Mouse (Mus musculus): ENCODE measurements around the gene Smarcad1. TPM values are rescaled to one million over a fixed set of nuclear protein-coding genes. Genes with fewer than 3 reads are reported as not detected.
"Not testable (repeated sequence)": the region's sequence is repeated elsewhere in the genome, so short reads cannot be mapped to it uniquely, and the experiment has no call there.

The Smarcad1 gene
- 49.7 and 53.0 TPM in 2 replicates for polyA plus RNA-seq (2011; ENCODE audit: insufficient read length, low read depth, missing spikeins)

DNA sequence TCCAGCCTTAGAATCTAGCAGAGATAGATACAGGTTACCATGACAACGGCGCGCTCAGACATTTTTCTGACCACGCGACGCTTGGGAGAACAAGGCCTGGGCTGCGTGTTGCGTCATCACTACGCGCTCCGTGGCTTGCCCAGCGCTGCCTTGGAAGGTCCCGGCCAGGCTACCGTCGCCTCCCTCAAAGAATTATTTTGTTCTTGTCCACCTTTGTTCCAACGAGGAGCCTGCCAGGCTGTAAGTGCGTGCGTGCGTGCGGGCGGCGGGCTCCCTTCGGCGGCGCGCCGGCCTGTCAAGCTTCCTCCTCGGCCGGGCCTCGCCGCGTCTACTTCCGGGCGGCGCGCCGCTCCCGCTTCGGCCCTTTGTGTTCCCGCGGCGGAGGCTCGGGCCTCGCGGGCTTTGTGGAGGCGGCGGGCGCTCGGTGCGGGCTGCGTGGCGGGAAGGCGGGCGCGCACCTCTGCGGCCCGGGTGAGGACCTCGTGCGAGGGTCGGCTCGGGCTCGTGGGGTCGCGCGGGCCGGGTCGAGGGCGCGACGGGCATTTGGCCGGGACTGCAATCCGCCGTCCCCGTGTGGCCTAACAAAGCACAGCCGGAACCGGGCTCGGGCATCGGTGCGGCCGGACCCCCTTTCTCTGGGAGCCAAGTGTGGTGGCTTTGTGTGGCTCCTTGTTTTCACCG, at the start of gene Smarcad1:
TSS of gene Smarcad1 (plus strand) at position 93 of the 681 bp plus-strand sequence.
- Histone ChIP-seq H3K27ac (ENCODE audit: insufficient read depth, low read length) (peak within 1 kb of the TSS; percentile 92), H3K4me1 (ENCODE audit: control insufficient read depth, insufficient read depth, low read length) (peaks cover 2% of the 10 kb centered on the region; the same call in 1 of the 2 replicates), H3K4me3 (ENCODE audit: insufficient read depth, low read length) (peak within 1 kb of the TSS; percentile 92)
- TF ChIP-seq CTCF (IDR thresholded peaks at IDR 0.05; ENCODE audit: borderline replicate concordance, insufficient read depth, low read length), result no peak
- TF ChIP-seq POLR2A (IDR thresholded peaks at IDR 0.05; ENCODE audit: low read depth, low read length), result peak; percentile 63

DNA sequence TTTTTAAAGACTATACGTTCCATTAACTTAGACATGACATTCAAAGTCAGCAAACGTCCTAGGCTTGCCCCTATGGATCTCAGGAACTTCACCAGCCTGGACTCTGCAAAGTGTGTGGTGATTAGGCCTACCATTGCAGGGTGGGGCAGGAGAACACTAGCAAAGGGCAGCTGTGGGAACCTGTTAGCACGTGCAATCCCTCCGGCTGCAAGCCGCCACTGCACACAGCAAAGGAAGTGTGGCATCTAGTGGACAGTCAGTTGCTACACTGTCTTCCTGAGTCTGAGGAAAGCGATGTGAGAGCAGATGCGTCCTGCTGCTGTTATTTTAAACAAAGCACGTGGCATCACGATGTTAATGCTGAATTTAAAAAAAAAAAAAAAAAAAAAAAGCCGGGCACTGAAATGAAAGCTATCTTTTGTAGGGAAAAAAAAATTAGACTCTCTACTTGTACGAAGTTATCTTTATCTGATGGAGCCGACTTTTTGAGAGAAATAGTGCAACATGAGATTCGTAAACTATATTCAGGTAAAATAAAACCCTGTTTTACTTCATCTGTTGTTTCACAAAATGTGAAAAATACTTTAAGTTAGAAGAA, 45.5 kb upstream of the Smarcad1 start:
- H3K4me1 ChIP-seq (ENCODE audit: control insufficient read depth, insufficient read depth, low read length), result no peaks in the 10 kb centered on the region
- H3K4me3 ChIP-seq (ENCODE audit: insufficient read depth, low read length), result no peak overlapping the region
- peak; percentile 50; the same call in 1 of the 2 replicates for TF ChIP-seq CTCF (IDR thresholded peaks at IDR 0.05; ENCODE audit: borderline replicate concordance, insufficient read depth, low read length)
- TF ChIP-seq POLR2A (IDR thresholded peaks at IDR 0.05; ENCODE audit: low read depth, low read length), result no peak
- H3K27ac ChIP-seq (ENCODE audit: insufficient read depth, low read length), result no peak overlapping the region

DNA sequence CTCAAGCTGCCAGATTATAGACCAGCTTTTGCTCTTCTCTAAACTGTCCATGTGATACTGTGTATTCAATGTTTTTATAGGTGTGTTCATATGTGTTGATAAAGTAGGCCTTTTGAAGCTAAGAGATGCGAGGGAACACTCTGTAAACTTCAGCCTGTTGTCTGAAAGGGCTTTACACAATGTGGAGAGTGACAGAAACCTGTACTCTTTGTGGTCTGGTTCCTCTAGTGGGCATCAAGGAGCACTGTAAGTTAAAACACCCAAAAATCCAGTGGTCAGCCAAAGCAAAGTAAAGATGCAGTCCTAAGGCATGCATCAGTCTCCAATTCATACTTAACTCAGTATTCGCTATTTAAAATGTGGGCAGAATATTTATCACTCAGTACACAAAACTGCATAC, 44.6 kb upstream of the Smarcad1 start:
- Histone ChIP-seq H3K4me1 (ENCODE audit: control insufficient read depth, insufficient read depth, low read length) (no peaks in the 10 kb centered on the region), H3K27ac (ENCODE audit: insufficient read depth, low read length) (no peak overlapping the region), H3K4me3 (ENCODE audit: insufficient read depth, low read length) (no peak overlapping the region)
- TF ChIP-seq CTCF (IDR thresholded peaks at IDR 0.05; ENCODE audit: borderline replicate concordance, insufficient read depth, low read length) (no peak), POLR2A (IDR thresholded peaks at IDR 0.05; ENCODE audit: low read depth, low read length) (no peak)

DNA sequence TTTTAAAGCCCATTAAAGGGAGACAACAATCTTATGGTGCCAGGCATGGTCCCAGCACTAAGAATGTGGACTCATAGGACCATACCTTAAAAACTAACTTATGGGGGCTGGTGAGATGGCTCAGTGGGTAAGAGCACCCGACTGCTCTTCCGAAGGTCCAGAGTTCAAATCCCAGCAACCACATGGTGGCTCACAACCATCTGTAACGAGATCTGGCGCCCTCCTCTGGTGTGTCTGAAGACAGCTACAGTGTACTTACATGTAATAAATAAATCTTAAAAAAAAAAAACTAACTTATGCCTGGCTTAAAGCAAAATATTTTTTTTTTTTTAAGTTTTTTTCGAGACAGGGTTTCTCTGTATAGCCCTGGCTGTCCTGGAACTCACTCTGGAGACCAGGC, 41.6 kb upstream of the Smarcad1 start:
- H3K27ac ChIP-seq (ENCODE audit: insufficient read depth, low read length); H3K4me3 ChIP-seq (ENCODE audit: insufficient read depth, low read length); H3K4me1 ChIP-seq (ENCODE audit: control insufficient read depth, insufficient read depth, low read length): not testable (repeated sequence)

DNA sequence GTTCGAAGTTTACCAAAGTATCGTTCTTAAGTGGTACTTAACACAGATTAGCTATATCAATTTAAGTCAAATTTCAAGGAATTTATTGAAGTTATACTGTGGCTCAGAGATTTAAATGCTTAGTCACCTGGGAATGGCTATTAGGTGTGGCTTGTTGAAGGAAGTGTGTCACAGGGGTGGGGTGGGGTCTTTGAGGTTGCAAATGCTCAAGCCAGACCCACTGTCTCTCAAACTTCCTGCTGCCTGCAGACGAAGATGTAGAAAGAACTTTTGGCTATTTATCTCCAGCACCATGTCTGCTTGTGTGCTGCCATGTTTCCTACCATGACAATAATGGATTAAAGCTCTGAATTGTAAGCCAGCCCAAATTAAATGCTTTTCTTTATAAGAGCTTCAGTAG, 40.2 kb upstream of the Smarcad1 start:
- H3K4me3 ChIP-seq (ENCODE audit: insufficient read depth, low read length), result no peak overlapping the region
- no peaks in the 10 kb centered on the region for H3K4me1 ChIP-seq (ENCODE audit: control insufficient read depth, insufficient read depth, low read length)
- no peak overlapping the region for H3K27ac ChIP-seq (ENCODE audit: insufficient read depth, low read length)
- TF ChIP-seq CTCF (IDR thresholded peaks at IDR 0.05; ENCODE audit: borderline replicate concordance, insufficient read depth, low read length) (no peak), POLR2A (IDR thresholded peaks at IDR 0.05; ENCODE audit: low read depth, low read length) (no peak)

DNA sequence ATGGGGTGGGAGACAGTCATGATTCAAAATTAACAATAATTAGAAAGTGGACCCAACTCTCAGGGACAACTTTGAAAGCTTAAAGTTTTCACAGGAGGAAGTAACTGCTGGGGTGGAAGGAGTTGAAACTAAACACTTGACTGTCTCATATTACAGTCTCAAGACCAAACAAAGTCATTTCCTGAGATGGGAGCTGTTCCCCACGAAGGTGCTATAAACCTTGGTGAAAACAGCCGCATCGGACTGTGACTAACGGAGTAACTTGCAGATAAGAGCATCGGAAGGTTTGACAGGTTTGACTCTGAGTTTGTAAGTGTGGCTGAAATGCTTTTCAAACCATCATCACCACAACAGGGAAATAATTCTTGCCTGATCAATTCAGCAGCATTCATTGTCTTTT, 33.5 kb upstream of the Smarcad1 start:
- no peaks in the 10 kb centered on the region for H3K4me1 ChIP-seq (ENCODE audit: control insufficient read depth, insufficient read depth, low read length)
- TF ChIP-seq POLR2A (IDR thresholded peaks at IDR 0.05; ENCODE audit: low read depth, low read length) (no peak), CTCF (IDR thresholded peaks at IDR 0.05; ENCODE audit: borderline replicate concordance, insufficient read depth, low read length) (no peak)
- no peak overlapping the region for H3K4me3 ChIP-seq (ENCODE audit: insufficient read depth, low read length)
- no peak overlapping the region for H3K27ac ChIP-seq (ENCODE audit: insufficient read depth, low read length)

DNA sequence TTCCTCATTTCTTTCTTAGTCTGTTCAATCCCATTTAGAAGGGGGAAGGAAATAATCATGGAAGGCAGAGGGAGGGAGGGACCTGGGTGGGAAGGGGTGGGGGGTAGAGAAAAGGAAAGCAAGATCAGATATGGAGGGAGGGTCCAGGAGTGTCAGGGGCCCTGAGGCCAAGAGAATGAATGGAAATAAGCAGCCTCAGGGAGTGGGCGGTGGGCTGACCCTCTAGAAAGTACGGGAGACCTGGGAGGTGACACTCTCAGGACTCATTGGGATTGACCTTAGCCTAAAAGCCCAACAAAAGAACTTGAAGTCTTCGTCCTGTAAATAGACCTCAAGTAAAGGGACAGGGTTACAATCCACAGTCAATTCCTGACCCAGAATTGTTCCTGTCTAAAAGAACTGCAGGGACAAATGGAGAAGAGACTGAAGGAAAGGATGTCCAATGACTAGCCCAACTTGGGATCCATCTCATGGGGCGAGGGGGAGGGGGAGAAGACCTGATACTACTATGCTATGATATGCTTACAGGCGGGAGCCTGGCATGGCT, 30.9 kb upstream of the Smarcad1 start:
- Histone ChIP-seq H3K4me1 (ENCODE audit: control insufficient read depth, insufficient read depth, low read length) (no peaks in the 10 kb centered on the region), H3K4me3 (ENCODE audit: insufficient read depth, low read length) (no peak overlapping the region), H3K27ac (ENCODE audit: insufficient read depth, low read length) (no peak overlapping the region)
- no peak for TF ChIP-seq POLR2A (IDR thresholded peaks at IDR 0.05; ENCODE audit: low read depth, low read length)
- no peak for TF ChIP-seq CTCF (IDR thresholded peaks at IDR 0.05; ENCODE audit: borderline replicate concordance, insufficient read depth, low read length)

DNA sequence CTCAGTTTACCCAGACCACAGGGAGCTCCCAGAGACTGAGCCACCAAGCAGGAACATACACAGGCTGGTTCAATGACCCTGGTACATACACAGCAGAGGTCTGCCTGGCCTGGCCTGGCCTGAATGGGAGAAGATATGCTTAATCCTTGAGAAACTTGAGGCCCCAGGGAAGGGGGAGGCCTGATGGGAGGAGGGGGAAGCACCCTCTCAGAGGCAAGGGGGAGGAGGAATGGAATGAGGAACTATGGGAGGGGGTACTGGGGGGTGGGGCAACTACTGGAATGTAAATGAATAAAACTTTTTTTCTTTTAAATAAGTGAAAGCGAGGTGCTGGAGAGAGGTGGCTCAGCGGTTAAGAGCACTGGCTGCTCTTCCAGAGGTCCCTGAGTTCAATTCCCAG, 30.2 kb upstream of the Smarcad1 start:
- Histone ChIP-seq H3K4me3 (ENCODE audit: insufficient read depth, low read length) (no peak overlapping the region), H3K27ac (ENCODE audit: insufficient read depth, low read length) (no peak overlapping the region), H3K4me1 (ENCODE audit: control insufficient read depth, insufficient read depth, low read length) (no peaks in the 10 kb centered on the region)
- TF ChIP-seq CTCF (IDR thresholded peaks at IDR 0.05; ENCODE audit: borderline replicate concordance, insufficient read depth, low read length), result no peak
- no peak for TF ChIP-seq POLR2A (IDR thresholded peaks at IDR 0.05; ENCODE audit: low read depth, low read length)

DNA sequence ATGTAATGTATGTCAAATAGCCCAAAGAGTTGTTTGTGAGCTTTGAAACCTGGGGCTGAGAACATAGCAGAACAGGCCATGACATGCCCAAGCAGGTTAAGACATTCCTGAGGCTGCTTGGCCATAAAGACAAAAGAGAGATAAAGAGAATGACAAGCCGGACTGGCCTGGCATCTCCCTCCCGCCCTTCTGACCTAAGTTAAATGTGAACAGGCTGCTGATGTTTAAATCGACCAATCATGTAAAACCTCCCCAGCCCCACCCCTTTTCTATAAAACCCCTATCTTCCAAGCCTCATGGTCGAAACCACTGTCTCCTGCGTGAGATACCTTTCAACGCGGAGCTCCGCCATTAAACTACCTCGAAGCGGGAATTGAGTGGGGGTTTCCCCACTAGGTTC, 24.8 kb upstream of the Smarcad1 start:
- TF ChIP-seq POLR2A (IDR thresholded peaks at IDR 0.05; ENCODE audit: low read depth, low read length), result no peak
- no peak for TF ChIP-seq CTCF (IDR thresholded peaks at IDR 0.05; ENCODE audit: borderline replicate concordance, insufficient read depth, low read length)

DNA sequence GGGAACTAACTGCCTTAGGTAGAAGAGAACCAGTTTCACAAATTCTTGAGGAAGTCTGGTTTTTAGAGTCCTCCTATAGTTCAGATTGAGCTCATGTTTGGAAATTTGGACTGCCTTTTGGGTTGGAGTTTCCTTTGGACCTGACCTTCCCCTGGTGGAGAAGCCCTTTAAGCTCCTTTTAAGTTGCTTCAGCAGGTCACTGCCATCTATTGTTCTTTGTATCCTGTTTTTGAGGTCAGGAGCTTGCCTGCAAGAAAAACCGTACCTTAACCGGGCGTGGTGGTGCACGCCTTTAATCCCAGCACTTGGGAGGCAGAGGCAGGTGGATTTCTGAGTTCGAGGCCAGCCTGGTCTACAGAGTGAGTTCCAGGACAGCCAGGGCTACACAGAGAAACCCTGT, 23.4 kb upstream of the Smarcad1 start:
- not testable (repeated sequence) for H3K4me1 ChIP-seq (ENCODE audit: control insufficient read depth, insufficient read depth, low read length); H3K27ac ChIP-seq (ENCODE audit: insufficient read depth, low read length); H3K4me3 ChIP-seq (ENCODE audit: insufficient read depth, low read length)

More for the DNA sequence above, 24.8 kb upstream of the Smarcad1 start:
- Histone ChIP-seq H3K4me3 (ENCODE audit: insufficient read depth, low read length) (no peak overlapping the region), H3K27ac (ENCODE audit: insufficient read depth, low read length) (no peak overlapping the region), H3K4me1 (ENCODE audit: control insufficient read depth, insufficient read depth, low read length) (no peaks in the 10 kb centered on the region)
